In genomic region chr13:69033532-69033931, GRCm38 (mm10) we compare ENCODE assay signal across 14 mouse cellular contexts.
"Had no signal": no experiment of that assay in that cellular context is flagged by ENCODE, and none has a peak within 500 bp of the region (broad histone marks: within the 10 kb centered on the region; RNA-seq: fewer than 3 reads in every experiment).

No protein-coding gene starts in this region.

- H3K4me2 ChIP-seq: hindbrain, embryonic 14.5 days; intestine, embryonic 15.5 days; liver, embryonic 13.5 days; midbrain, embryonic 12.5 days; neural tube, embryonic 13.5 days had no signal

- H3K9me3 ChIP-seq: intestine, embryonic 15.5 days; liver, embryonic 13.5 days; midbrain, embryonic 12.5 days; neural tube, embryonic 13.5 days had no signal

- ATAC-seq: intestine, embryonic 15.5 days; liver, postnatal 0 days; midbrain, embryonic 16.5 days had no signal

- DNase-seq: kidney, adult 18-20 months; kidney, postnatal 25 days; liver; liver, embryonic 13.5 days; liver, postnatal 0 days; right cerebral cortex, postnatal 14 days; thymus, adult 2 months; thymus, postnatal 25 days had no signal

- H3K36me3 ChIP-seq: intestine, embryonic 15.5 days; liver, embryonic 13.5 days; midbrain, embryonic 12.5 days; neural tube, embryonic 13.5 days had no signal

- H3K9ac ChIP-seq: hindbrain, embryonic 14.5 days; intestine, embryonic 15.5 days; liver, embryonic 13.5 days; liver, postnatal 0 days; midbrain, embryonic 12.5 days; neural tube, embryonic 13.5 days had no signal

- H3K27ac ChIP-seq: hindbrain, embryonic 14.5 days; intestine, embryonic 15.5 days; left cerebral cortex, adult 2 months; liver, embryonic 13.5 days; midbrain, embryonic 12.5 days; neural tube, embryonic 13.5 days had no signal

- H3K4me3 ChIP-seq: intestine, embryonic 15.5 days; left cerebral cortex, adult 2 months; liver, embryonic 13.5 days; midbrain, embryonic 12.5 days; neural tube, embryonic 13.5 days had no signal

- H3K27me3 ChIP-seq: intestine, embryonic 15.5 days; liver, embryonic 13.5 days; midbrain, embryonic 12.5 days; neural tube, embryonic 13.5 days had no signal

- H3K4me1 ChIP-seq: intestine, embryonic 15.5 days; liver, embryonic 13.5 days; midbrain, embryonic 12.5 days; neural tube, embryonic 13.5 days had no signal
